Mouse (Mus musculus): ENCODE data around the gene Spns3. TPM values are rescaled to one million over a fixed set of nuclear protein-coding genes. Genes with fewer than 3 reads are reported as not detected.

Gene Spns3
- polyA plus RNA-seq, 1 experiment from 2014 or later = 0.19 TPM

GRCm38 (mm10) chr11:72484549-72484948, 65.8 kb downstream of the Spns3 start:
- 36% methylated on average over 6 of the region's 6 CpGs for WGBS
- Histone ChIP-seq H3K27ac (ENCODE audit: poor library complexity, severe bottlenecking) (no peak overlapping the region), H3K27me3 (replicated peaks) (peaks cover 34% of the 10 kb centered on the region), H3K9ac (no peak overlapping the region), H3K4me3 (no peak overlapping the region), H3K9me3 (replicated peaks) (no peaks in the 10 kb centered on the region), H3K4me1 (replicated peaks) (peaks cover 32% of the 10 kb centered on the region), H3K4me2 (0 out of 2 replicates have a peak overlapping the region, but pooled peaks have one; percentile 16), H3K36me3 (no peaks in the 10 kb centered on the region)
- ATAC-seq (ENCODE audit: insufficient number of reproducible peaks, low FRiP score) = no peak

GRCm38 (mm10) chr11:72481952-72482351, 68.4 kb downstream of the Spns3 start:
- Histone ChIP-seq H3K4me2 (no peak overlapping the region), H3K4me1 (replicated peaks) (peaks cover 42% of the 10 kb centered on the region), H3K9ac (no peak overlapping the region), H3K36me3 (no peaks in the 10 kb centered on the region), H3K4me3 (no peak overlapping the region), H3K9me3 (replicated peaks) (no peaks in the 10 kb centered on the region), H3K27ac (ENCODE audit: poor library complexity, severe bottlenecking) (peak overlapping the region; percentile 33; the same call in 1 of the 2 replicates), H3K27me3 (replicated peaks) (peaks cover 10% of the 10 kb centered on the region; the same call in 1 of the 2 replicates)
- 41% methylated on average over 4 of the region's 4 CpGs for WGBS
- peak; percentile 78 for ATAC-seq (ENCODE audit: insufficient number of reproducible peaks, low FRiP score)

GRCm38 (mm10) chr11:72481313-72481712, 69.0 kb downstream of the Spns3 start:
- no peaks in the 10 kb centered on the region for H3K36me3 ChIP-seq
- 73% methylated on average over 5 of the region's 5 CpGs for WGBS

GRCm38 (mm10) chr11:72479499-72479898, 70.8 kb downstream of the Spns3 start:
- WGBS = 62% methylated on average over 2 of the region's 2 CpGs
- H3K4me2 ChIP-seq = no peak overlapping the region
- H3K9me3 ChIP-seq (replicated peaks) = no peaks in the 10 kb centered on the region
- H3K27me3 ChIP-seq (replicated peaks) = no peaks in the 10 kb centered on the region
- H3K4me1 ChIP-seq (replicated peaks) = peaks cover 50% of the 10 kb centered on the region
- no peak overlapping the region for H3K4me3 ChIP-seq
- H3K9ac ChIP-seq = no peak overlapping the region
- H3K36me3 ChIP-seq = no peaks in the 10 kb centered on the region
- no peak for ATAC-seq (ENCODE audit: insufficient number of reproducible peaks, low FRiP score)
- H3K27ac ChIP-seq (ENCODE audit: poor library complexity, severe bottlenecking) = no peak overlapping the region

More at GRCm38 (mm10) chr11:72481313-72481712, 69.0 kb downstream of the Spns3 start:
- Histone ChIP-seq H3K27ac (ENCODE audit: poor library complexity, severe bottlenecking) (peak overlapping the region; percentile 21), H3K9ac (no peak overlapping the region), H3K4me1 (replicated peaks) (peaks cover 46% of the 10 kb centered on the region), H3K4me3 (no peak overlapping the region), H3K4me2 (no peak overlapping the region), H3K27me3 (replicated peaks) (0 out of 2 replicates have a peak, but pooled peaks cover 5% of the 10 kb centered on the region), H3K9me3 (replicated peaks) (no peaks in the 10 kb centered on the region)
- ATAC-seq (ENCODE audit: insufficient number of reproducible peaks, low FRiP score) = no peak

- Histone ChIP-seq H3K9me3 (replicated peaks) (no peaks in the 10 kb centered on the region), H3K27me3 (replicated peaks) (no peaks in the 10 kb centered on the region), H3K27ac (ENCODE audit: poor library complexity, severe bottlenecking) (peak overlapping the region; percentile 53), H3K4me3 (no peak overlapping the region), H3K36me3 (no peaks in the 10 kb centered on the region), H3K4me2 (no peak overlapping the region), H3K4me1 (replicated peaks) (peaks cover 50% of the 10 kb centered on the region), H3K9ac (no peak overlapping the region)
- WGBS = 57% methylated on average over 6 of the region's 6 CpGs
- ATAC-seq (ENCODE audit: insufficient number of reproducible peaks, low FRiP score) = no peak
Observed at GRCm38 (mm10) chr11:72478228-72478627, 72.1 kb downstream of the Spns3 start.

GRCm38 (mm10) chr11:72477653-72478052, 72.7 kb downstream of the Spns3 start:
- Histone ChIP-seq H3K36me3 (no peaks in the 10 kb centered on the region), H3K9me3 (replicated peaks) (no peaks in the 10 kb centered on the region), H3K27me3 (replicated peaks) (no peaks in the 10 kb centered on the region), H3K4me1 (replicated peaks) (peaks cover 47% of the 10 kb centered on the region), H3K27ac (ENCODE audit: poor library complexity, severe bottlenecking) (peak overlapping the region; percentile 53; the same call in 1 of the 2 replicates), H3K4me2 (no peak overlapping the region), H3K9ac (no peak overlapping the region), H3K4me3 (no peak overlapping the region)
- WGBS = 93% methylated on average over 1 of the region's 1 CpGs
- ATAC-seq (ENCODE audit: insufficient number of reproducible peaks, low FRiP score) = no peak

- Histone ChIP-seq H3K4me2 (no peak overlapping the region), H3K36me3 (no peaks in the 10 kb centered on the region), H3K4me3 (no peak overlapping the region), H3K27ac (ENCODE audit: poor library complexity, severe bottlenecking) (no peak overlapping the region), H3K9ac (no peak overlapping the region), H3K27me3 (replicated peaks) (no peaks in the 10 kb centered on the region), H3K9me3 (replicated peaks) (no peaks in the 10 kb centered on the region), H3K4me1 (replicated peaks) (peaks cover 43% of the 10 kb centered on the region)
- ATAC-seq (ENCODE audit: insufficient number of reproducible peaks, low FRiP score) = no peak
- 32% methylated on average over 5 of the region's 5 CpGs for WGBS
Observed at GRCm38 (mm10) chr11:72477182-72477581, 73.1 kb downstream of the Spns3 start.

- H3K4me1 ChIP-seq (replicated peaks) = peaks cover 35% of the 10 kb centered on the region; the same call in 1 of the 2 replicates
- peak overlapping the region; percentile 15; the same call in 1 of the 2 replicates for H3K4me2 ChIP-seq
- 71% methylated on average over 7 of the region's 7 CpGs for WGBS
- no peaks in the 10 kb centered on the region for H3K36me3 ChIP-seq
- ATAC-seq (ENCODE audit: insufficient number of reproducible peaks, low FRiP score) = no peak
- H3K9ac ChIP-seq = no peak overlapping the region
- H3K27ac ChIP-seq (ENCODE audit: poor library complexity, severe bottlenecking) = no peak overlapping the region
- no peaks in the 10 kb centered on the region for H3K9me3 ChIP-seq (replicated peaks)
- H3K4me3 ChIP-seq = no peak overlapping the region
- no peaks in the 10 kb centered on the region for H3K27me3 ChIP-seq (replicated peaks)
Observed at GRCm38 (mm10) chr11:72476074-72476625, 74.2 kb downstream of the Spns3 start.

GRCm38 (mm10) chr11:72475408-72475807, 74.9 kb downstream of the Spns3 start:
- peaks cover 37% of the 10 kb centered on the region for H3K4me1 ChIP-seq (replicated peaks)
- no peaks in the 10 kb centered on the region for H3K27me3 ChIP-seq (replicated peaks)
- no peak overlapping the region for H3K9ac ChIP-seq
- WGBS = 57% methylated on average over 7 of the region's 7 CpGs
- no peak overlapping the region for H3K4me2 ChIP-seq
- H3K27ac ChIP-seq (ENCODE audit: poor library complexity, severe bottlenecking) = no peak overlapping the region
- H3K36me3 ChIP-seq = no peaks in the 10 kb centered on the region
- H3K9me3 ChIP-seq (replicated peaks) = no peaks in the 10 kb centered on the region
- peak; percentile 49 for ATAC-seq (ENCODE audit: insufficient number of reproducible peaks, low FRiP score)
- H3K4me3 ChIP-seq = no peak overlapping the region

- no peak overlapping the region for H3K4me2 ChIP-seq
- H3K27ac ChIP-seq (ENCODE audit: poor library complexity, severe bottlenecking) = no peak overlapping the region
- no peaks in the 10 kb centered on the region for H3K36me3 ChIP-seq
- H3K9ac ChIP-seq = no peak overlapping the region
- ATAC-seq (ENCODE audit: insufficient number of reproducible peaks, low FRiP score) = no peak; the same call in 1 of the 2 replicates
- WGBS = 74% methylated on average over 3 of the region's 3 CpGs
- peaks cover 42% of the 10 kb centered on the region for H3K4me1 ChIP-seq (replicated peaks)
- H3K9me3 ChIP-seq (replicated peaks) = no peaks in the 10 kb centered on the region
- H3K27me3 ChIP-seq (replicated peaks) = no peaks in the 10 kb centered on the region
- H3K4me3 ChIP-seq = no peak overlapping the region
Observed at GRCm38 (mm10) chr11:72474926-72475325, 75.4 kb downstream of the Spns3 start.

- Histone ChIP-seq H3K9me3 (replicated peaks) (no peaks in the 10 kb centered on the region), H3K4me3 (no peak overlapping the region), H3K4me1 (replicated peaks) (peaks cover 49% of the 10 kb centered on the region), H3K27ac (ENCODE audit: poor library complexity, severe bottlenecking) (no peak overlapping the region), H3K9ac (no peak overlapping the region), H3K27me3 (replicated peaks) (no peaks in the 10 kb centered on the region), H3K4me2 (no peak overlapping the region), H3K36me3 (no peaks in the 10 kb centered on the region)
- WGBS = 83% methylated on average over 4 of the region's 4 CpGs
- no peak for ATAC-seq (ENCODE audit: insufficient number of reproducible peaks, low FRiP score)
Observed at GRCm38 (mm10) chr11:72473540-72473939, 76.8 kb downstream of the Spns3 start.

- Histone ChIP-seq H3K4me3 (no peak overlapping the region), H3K27ac (ENCODE audit: poor library complexity, severe bottlenecking) (no peak overlapping the region), H3K9me3 (replicated peaks) (no peaks in the 10 kb centered on the region), H3K4me2 (no peak overlapping the region), H3K36me3 (no peaks in the 10 kb centered on the region), H3K4me1 (replicated peaks) (peaks cover 52% of the 10 kb centered on the region), H3K9ac (no peak overlapping the region), H3K27me3 (replicated peaks) (no peaks in the 10 kb centered on the region)
- 84% methylated on average over 6 of the region's 6 CpGs for WGBS
- no peak for ATAC-seq (ENCODE audit: insufficient number of reproducible peaks, low FRiP score)
Observed at GRCm38 (mm10) chr11:72471381-72471780, 78.9 kb downstream of the Spns3 start.

Measured in heart, embryonic 12.5 days (tissue).